Mouse (Mus musculus) hindbrain, embryonic 11.5 days (tissue): ENCODE measurements around the gene Kbtbd6. TPM values are rescaled to one million over a fixed set of nuclear protein-coding genes. Genes with fewer than 3 reads are reported as not detected.

Experiments used
- polyA plus RNA-seq: library from polyadenylated mRNA; unstranded; fragments of >200 nt; fragmentation: Nextera tagmentation; extraction: Ambion mirVana; gene quantifications from 2 replicates; pipeline ENCODE4 v1.2.1, GENCODE M21; 2014

Kbtbd6 gene
- polyA plus RNA-seq, 1 experiment from 2014 or later = 5.0 TPM

Other genes with a start within 250 kb of the Kbtbd6 start
- gene Zfp957, start 204.5 kb upstream of the Kbtbd6 start, polyA plus RNA-seq = not detected in 2 replicates
- gene Rgcc, start 150.2 kb upstream of the Kbtbd6 start, polyA plus RNA-seq = 33.0 and 41.9 TPM in 2 replicates
- 37.0 and 39.5 TPM in 2 replicates for gene Naa16, start 61.1 kb upstream of the Kbtbd6 start, polyA plus RNA-seq
- gene Mtrf1, start 54.1 kb upstream of the Kbtbd6 start, polyA plus RNA-seq = 12.6 and 12.8 TPM in 2 replicates
- 17.6 and 20.4 TPM in 2 replicates for gene Kbtbd7, start 25.3 kb upstream of the Kbtbd6 start, polyA plus RNA-seq
- 8.7 and 9.4 TPM in 2 replicates for gene Elf1, start 29.4 kb downstream of the Kbtbd6 start, polyA plus RNA-seq
- 59.1 and 61.3 TPM in 2 replicates for gene Wbp4, start 29.7 kb downstream of the Kbtbd6 start, polyA plus RNA-seq
- 165 and 166 TPM in 2 replicates for gene Sugt1, start 135.9 kb downstream of the Kbtbd6 start, polyA plus RNA-seq
- 20.0 and 20.9 TPM in 2 replicates for gene Cnmd, start 210.3 kb downstream of the Kbtbd6 start, polyA plus RNA-seq